Mouse (Mus musculus) erythroblast, adult 5-6 weeks (primary cell): ENCODE results near the gene Gm9774. TPM values are rescaled to one million over a fixed set of nuclear protein-coding genes. Genes with fewer than 3 reads are reported as not detected.

Source experiments
- ATAC-seq: replicated peaks from 2 replicates; pipeline ENCODE4 v1.8.0; 2016; ENCODE audit warnings: moderate number of reproducible peaks, mild to moderate bottlenecking, moderate TSS enrichment, inconsistent platforms; ENCODE audit not compliant: poor library complexity, low FRiP score, severe bottlenecking
- total RNA-seq, 2 experiments: library from RNA; stranded (forward) in 1 of 2; stranded (reverse) in 1 of 2; fragments of 150-400 nt in 1 of 2; fragments of 200-764, 138-1000 nt in 1 of 2; gene quantifications; 2 replicates each; pipeline versions ENCODE4 v1.2.3 to v1.2.4; 2015 to 2017; ENCODE audit warnings: low replicate concordance in 2 of 2

The Gm9774 gene
- total RNA-seq (2015; ENCODE audit: low replicate concordance) (5.2 and 17.7 TPM in 2 replicates), total RNA-seq (2017; ENCODE audit: low replicate concordance) (0.34 and 2.9 TPM in 2 replicates)

DNA sequence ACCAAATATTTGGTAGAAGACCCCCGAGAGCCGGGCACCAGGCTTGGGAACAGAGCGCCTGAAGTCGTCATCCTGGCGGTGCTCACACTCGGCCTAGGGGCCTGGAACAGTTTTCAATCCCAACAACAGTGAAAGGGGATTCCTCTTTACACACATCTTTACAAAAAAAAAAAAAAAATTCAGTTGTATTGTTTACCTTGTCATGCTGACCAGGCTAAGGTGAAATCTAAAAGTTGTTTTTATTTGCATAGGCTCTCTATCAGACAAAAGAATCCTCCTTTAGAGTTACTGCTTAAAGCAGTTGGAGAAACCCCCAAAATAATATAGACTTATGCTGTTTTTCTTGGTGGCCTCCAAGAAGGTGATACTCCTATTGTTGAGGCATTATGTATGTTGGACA is at the start of gene Gm9774:
Gene Gm9774 (minus strand): TSS at position 101 of the 400 bp plus-strand sequence.
- no peak for ATAC-seq

DNA sequence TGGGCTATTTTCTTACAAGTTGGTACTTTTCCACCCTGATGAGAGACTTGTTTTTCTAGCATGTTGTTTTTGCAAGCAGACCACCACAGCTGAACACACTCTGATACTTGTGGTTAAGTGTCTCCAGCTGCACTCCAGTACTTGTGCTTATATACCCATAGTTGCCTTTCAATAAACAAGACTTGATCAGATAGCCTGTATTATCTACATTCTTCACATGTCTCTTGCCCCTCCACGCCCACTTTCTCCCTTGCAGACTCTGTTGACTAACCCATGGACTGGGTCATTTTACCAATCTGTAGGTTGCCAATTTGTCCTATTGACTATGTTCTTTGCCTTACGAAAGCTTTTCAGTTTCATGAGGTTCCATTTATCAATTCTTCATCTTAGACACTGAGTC is 40.9 kb upstream of the Gm9774 start:
- no peak for ATAC-seq

DNA sequence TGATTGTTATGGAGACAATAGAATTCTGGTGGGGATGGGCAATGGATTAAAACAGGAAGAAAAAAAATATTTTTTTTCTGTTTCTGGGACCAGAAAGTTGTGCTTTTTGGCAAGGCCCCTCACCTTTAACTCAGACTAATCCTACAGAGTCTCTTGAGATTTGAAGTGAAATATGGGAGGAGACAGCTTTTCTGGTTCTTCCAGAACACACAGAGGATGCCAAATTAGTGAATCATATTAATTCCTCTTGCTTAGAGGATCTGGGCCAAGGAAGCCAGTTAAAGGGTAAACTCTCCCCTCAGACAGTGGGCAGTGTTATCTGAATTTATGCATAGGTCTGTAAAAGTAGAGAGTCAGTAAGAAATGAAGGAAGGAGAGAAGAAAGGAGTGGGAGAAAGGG is 38.2 kb upstream of the Gm9774 start:
- ATAC-seq: no peak

DNA sequence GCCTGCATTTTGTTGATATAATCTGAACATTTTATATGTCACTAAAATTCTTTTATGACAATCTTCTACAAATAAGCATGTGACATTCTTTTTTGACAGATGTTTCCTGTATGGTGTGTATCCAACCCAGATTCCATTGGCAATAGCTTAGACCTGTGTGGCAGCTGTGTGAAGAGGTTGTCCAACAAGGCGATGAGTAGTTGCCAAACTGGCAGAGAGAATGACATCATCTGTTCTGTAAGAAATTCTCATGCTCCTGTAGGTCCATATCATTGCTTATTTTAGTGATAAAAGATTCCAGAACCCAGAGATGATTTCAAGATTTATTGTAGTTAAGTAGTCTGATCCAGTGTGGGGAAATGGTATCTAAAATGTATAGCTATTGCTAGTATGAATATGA is 37.4 kb upstream of the Gm9774 start:
- no peak for ATAC-seq

DNA sequence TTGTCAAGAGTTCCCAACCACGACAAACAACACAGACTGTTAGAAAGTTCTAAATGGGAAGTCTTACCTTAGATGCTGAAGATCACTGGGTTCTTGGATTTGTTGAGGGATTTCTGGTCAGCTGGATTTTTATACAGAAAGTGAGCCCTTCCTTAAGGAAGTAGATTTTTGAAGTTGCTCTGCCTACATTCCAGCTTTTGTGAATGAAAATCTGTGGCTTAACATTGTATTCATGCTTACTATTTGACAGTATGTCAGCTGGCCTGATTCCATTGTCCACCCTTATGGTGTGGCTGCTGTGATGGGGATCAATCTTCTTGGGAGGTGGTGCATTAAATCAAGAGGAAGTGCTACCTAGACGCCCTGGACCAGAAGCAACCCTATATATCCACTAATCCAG is 29.4 kb upstream of the Gm9774 start, which contains the start of gene Sprr3:
Gene Sprr3 (minus strand): TSS at position 101 of the 400 bp plus-strand sequence.
- ATAC-seq: no peak

DNA sequence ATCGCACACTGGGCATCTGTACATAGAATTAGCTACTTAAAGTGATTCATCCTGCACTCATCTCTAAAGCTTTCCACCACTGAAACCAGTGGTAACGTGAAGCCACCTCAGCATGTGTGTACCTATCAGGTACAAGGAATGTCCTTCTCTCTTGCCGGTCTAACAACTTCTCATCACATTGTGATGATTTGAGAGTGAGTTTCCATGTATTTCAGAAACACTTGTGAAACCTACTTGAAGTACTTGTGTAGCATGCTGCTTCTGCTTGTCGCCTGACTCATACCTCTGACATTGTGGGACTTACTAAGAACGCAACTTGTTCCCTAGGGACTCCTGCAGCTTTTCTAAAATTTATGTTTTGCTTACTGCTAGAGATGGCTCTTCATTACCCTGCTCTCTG is 25.9 kb upstream of the Gm9774 start:
- no peak for ATAC-seq

DNA sequence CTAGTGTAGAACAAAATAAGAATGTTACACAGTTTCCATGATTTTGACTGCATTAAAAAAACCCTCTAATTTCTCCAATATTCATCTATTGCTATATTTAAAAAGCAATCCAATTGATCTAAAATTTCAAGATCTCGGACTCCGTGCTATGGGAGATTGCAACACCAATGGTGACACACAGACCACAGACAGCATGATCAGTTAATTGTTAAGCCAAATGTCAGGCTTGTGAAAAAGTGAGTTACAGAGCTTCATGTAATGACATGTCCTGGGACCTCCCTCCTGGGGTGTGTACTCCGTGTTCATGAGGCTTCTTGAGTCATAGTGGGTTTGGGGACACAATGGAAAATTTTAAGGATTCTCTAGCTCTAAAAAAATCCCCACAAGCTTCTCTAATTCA is 11.0 kb upstream of the Gm9774 start:
- no peak for ATAC-seq

DNA sequence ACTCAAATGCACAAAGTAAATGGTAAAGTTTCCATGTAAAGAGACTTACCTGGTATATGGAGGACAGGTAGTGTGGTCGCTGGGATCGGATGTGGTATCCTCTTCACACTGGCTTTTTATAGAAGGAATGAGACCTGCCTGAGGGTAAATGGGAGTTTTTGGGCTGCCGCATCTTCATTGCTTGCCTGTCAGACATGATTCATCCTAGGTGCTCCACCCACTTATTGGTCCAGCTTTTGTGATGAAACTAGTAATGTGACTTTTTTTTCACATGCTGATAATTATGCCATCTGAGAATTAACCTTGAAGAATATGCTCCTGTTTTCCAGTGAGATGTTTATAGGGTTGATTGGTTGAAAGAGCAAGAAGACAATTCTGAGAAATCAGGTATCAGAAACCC is 9.5 kb upstream of the Gm9774 start, which contains the start of gene Sprr1b:
Gene Sprr1b (minus strand): TSS at position 101 of the 400 bp plus-strand sequence.
- no peak for ATAC-seq

DNA sequence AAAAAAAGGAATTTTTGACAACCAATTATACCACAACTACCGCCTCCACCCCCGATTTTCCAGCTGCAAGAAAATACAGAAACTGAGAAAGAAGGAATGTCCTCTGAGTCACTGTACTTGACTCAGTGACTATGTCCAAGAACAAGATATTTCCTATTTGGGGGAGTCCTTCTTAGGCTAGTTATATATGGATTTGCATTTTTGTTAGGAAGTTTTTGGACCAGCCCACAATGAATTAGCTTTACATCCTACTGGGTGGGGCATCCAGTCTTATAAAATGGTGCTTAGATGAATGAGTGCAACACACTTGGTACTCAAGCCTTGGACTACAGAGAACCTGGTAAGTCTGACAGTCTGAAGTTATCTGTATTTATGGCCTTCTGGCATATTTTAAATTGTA is 3.1 kb upstream of the Gm9774 start, which contains the start of gene Sprr2k:
Gene Sprr2k (plus strand): TSS at position 301 of the 400 bp plus-strand sequence.
- ATAC-seq: no peak

DNA sequence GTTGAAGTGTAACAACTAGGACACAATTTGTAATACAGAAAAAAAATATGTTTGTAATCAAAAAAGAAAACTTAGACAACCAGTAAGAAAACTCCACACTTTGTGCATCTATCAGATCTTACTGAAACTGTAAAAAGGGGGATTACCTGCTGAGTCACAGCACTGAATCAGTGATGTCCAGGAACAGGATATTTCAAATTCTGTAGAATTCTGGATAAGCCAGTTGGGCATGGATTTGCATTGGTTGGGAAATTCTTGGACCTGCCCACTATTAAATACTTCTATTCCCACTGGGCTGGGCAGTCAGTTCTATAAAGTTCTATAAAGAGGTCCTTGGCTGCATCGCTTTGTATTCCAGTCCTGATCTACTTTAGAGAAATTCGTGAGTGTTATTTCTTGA is 11.4 kb downstream of the Gm9774 start, which contains the start of gene Sprr2j-ps:
Gene Sprr2j-ps (plus strand): TSS at position 301 of the 400 bp plus-strand sequence.
- no peak for ATAC-seq

DNA sequence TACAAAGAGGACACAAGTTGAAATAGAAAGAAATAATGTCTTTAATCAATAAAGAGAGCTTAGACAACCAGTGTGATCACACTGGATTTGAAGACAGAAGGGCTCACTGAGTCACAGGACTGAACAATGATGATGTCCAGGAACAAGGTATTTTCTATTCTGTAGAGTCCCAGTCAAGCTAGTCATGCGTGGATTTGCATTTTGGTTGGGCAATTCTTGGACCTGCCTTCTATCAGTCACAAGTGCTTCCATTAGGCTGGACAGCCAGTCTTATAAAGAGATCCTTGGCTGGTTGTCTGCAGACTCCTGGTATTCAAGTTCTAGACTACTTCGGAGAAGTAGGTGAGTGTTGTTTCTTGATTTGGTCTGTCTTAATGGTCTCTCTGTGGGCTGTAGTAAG is 21.5 kb downstream of the Gm9774 start, which contains the start of gene Sprr2i:
Gene Sprr2i (plus strand): TSS at position 301 of the 400 bp plus-strand sequence.
- no peak for ATAC-seq

DNA sequence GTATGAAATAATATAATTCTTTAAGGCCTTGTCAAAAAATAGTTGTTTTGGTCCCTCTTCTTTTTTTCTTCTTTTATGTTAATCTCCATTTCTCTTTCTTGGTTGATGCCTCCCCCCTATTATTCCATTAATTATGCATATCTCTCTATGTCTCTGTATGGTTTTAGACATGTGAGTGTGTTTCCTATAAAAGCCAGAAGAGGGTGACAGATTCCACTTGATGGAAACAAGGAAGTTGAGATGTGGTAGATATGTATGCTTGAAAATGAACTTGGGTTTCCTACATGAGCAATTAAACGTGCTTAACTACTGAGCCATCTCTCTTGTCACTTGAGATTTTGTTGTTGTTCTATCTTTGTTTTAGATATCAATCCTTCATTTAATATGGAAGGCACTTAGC is 34.9 kb downstream of the Gm9774 start:
- no peak for ATAC-seq

DNA sequence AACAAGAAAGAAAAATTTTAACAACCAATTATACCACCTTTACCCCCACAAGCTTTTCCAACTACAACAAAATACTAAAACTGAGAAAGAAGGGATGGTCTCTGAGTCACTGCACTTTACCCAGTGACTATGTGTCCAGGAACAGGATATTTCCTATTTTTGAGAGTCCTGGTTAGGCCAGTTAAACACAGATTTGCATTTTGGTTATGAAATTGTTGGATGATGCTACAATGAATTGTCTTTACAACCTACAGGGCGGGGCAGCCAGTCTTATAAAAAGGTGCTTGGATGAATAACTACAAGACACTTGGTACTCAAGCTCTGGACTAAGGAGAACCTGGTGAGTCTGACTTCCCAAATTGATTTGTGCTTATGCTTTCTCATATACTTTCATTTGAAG is 43.8 kb downstream of the Gm9774 start, which contains the start of gene Sprr2h:
Gene Sprr2h (plus strand): TSS at position 301 of the 400 bp plus-strand sequence.
- no peak for ATAC-seq

Other genes starting within 250 kb of the Gm9774 start
- not detected in 2 replicates for gene Sprr2a1, start 213.6 kb downstream of the Gm9774 start, total RNA-seq (2015; ENCODE audit: low replicate concordance)
- not detected in 2 replicates for gene Sprr2a1, start 213.6 kb downstream of the Gm9774 start, total RNA-seq (2017; ENCODE audit: low replicate concordance)
- gene Sprr2a2, start 213.5 kb downstream of the Gm9774 start, total RNA-seq (2015; ENCODE audit: low replicate concordance): 0.58 TPM in 1 of 2 replicates, not detected in the other
- 0.56 and 0.85 TPM in 2 replicates for gene Sprr2a2, start 213.5 kb downstream of the Gm9774 start, total RNA-seq (2017; ENCODE audit: low replicate concordance)
- gene Sprr2a3, start 144.0 kb downstream of the Gm9774 start, total RNA-seq (2015; ENCODE audit: low replicate concordance): not detected in 2 replicates
- not detected in 2 replicates for gene Sprr2a3, start 144.0 kb downstream of the Gm9774 start, total RNA-seq (2017; ENCODE audit: low replicate concordance)
- not detected in 2 replicates for gene Sprr2b, start 112.8 kb downstream of the Gm9774 start, total RNA-seq (2015; ENCODE audit: low replicate concordance)
- not detected in 2 replicates for gene Sprr2b, start 112.8 kb downstream of the Gm9774 start, total RNA-seq (2017; ENCODE audit: low replicate concordance)
- not detected in 2 replicates for gene Sprr2d, start 90.3 kb downstream of the Gm9774 start, total RNA-seq (2015; ENCODE audit: low replicate concordance)
- not detected in 2 replicates for gene Sprr2d, start 90.3 kb downstream of the Gm9774 start, total RNA-seq (2017; ENCODE audit: low replicate concordance)
- not detected in 2 replicates for gene Sprr2e, start 77.3 kb downstream of the Gm9774 start, total RNA-seq (2015; ENCODE audit: low replicate concordance)
- not detected in 2 replicates for gene Sprr2e, start 77.3 kb downstream of the Gm9774 start, total RNA-seq (2017; ENCODE audit: low replicate concordance)
- gene Sprr2f, start 64.2 kb downstream of the Gm9774 start, total RNA-seq (2015; ENCODE audit: low replicate concordance): not detected in 2 replicates
- not detected in 2 replicates for gene Sprr2f, start 64.2 kb downstream of the Gm9774 start, total RNA-seq (2017; ENCODE audit: low replicate concordance)
- gene Sprr2h, start 43.7 kb downstream of the Gm9774 start, total RNA-seq (2015; ENCODE audit: low replicate concordance): not detected in 2 replicates
- not detected in 2 replicates for gene Sprr2h, start 43.7 kb downstream of the Gm9774 start, total RNA-seq (2017; ENCODE audit: low replicate concordance)
- not detected in 2 replicates for gene Sprr2i, start 21.4 kb downstream of the Gm9774 start, total RNA-seq (2015; ENCODE audit: low replicate concordance)
- not detected in 2 replicates for gene Sprr2i, start 21.4 kb downstream of the Gm9774 start, total RNA-seq (2017; ENCODE audit: low replicate concordance)
- gene Sprr2j-ps, start 11.3 kb downstream of the Gm9774 start, total RNA-seq (2015; ENCODE audit: low replicate concordance): not detected in 2 replicates
- gene Sprr2j-ps, start 11.3 kb downstream of the Gm9774 start, total RNA-seq (2017; ENCODE audit: low replicate concordance): not detected in 2 replicates
- gene Sprr2k, start 3.2 kb upstream of the Gm9774 start, total RNA-seq (2015; ENCODE audit: low replicate concordance): not detected in 2 replicates
- not detected in 2 replicates for gene Sprr2k, start 3.2 kb upstream of the Gm9774 start, total RNA-seq (2017; ENCODE audit: low replicate concordance)
- not detected in 2 replicates for gene Sprr1b, start 9.4 kb upstream of the Gm9774 start, total RNA-seq (2015; ENCODE audit: low replicate concordance)
- gene Sprr1b, start 9.4 kb upstream of the Gm9774 start, total RNA-seq (2017; ENCODE audit: low replicate concordance): not detected in 2 replicates
- gene Sprr3, start 29.3 kb upstream of the Gm9774 start, total RNA-seq (2015; ENCODE audit: low replicate concordance): not detected in 2 replicates
- gene Sprr3, start 29.3 kb upstream of the Gm9774 start, total RNA-seq (2017; ENCODE audit: low replicate concordance): not detected in 2 replicates
- gene Sprr1a, start 56.5 kb upstream of the Gm9774 start, total RNA-seq (2015; ENCODE audit: low replicate concordance): not detected in 2 replicates
- not detected in 2 replicates for gene Sprr1a, start 56.5 kb upstream of the Gm9774 start, total RNA-seq (2017; ENCODE audit: low replicate concordance)
- not detected in 2 replicates for gene Sprr4, start 71.1 kb upstream of the Gm9774 start, total RNA-seq (2015; ENCODE audit: low replicate concordance)
- not detected in 2 replicates for gene Sprr4, start 71.1 kb upstream of the Gm9774 start, total RNA-seq (2017; ENCODE audit: low replicate concordance)
- gene 2310046K23Rik, start 105.1 kb upstream of the Gm9774 start, total RNA-seq (2015; ENCODE audit: low replicate concordance): not detected in 2 replicates
- gene 2310046K23Rik, start 105.1 kb upstream of the Gm9774 start, total RNA-seq (2017; ENCODE audit: low replicate concordance): not detected in 2 replicates
- gene Ivl, start 144.3 kb upstream of the Gm9774 start, total RNA-seq (2015; ENCODE audit: low replicate concordance): 1.0 TPM in 1 of 2 replicates, not detected in the other
- gene Ivl, start 144.3 kb upstream of the Gm9774 start, total RNA-seq (2017; ENCODE audit: low replicate concordance): 0.56 TPM in 1 of 2 replicates, not detected in the other
- not detected in 2 replicates for gene Smcp, start 159.6 kb upstream of the Gm9774 start, total RNA-seq (2015; ENCODE audit: low replicate concordance)
- not detected in 2 replicates for gene Smcp, start 159.6 kb upstream of the Gm9774 start, total RNA-seq (2017; ENCODE audit: low replicate concordance)
- gene 2210017I01Rik, start 178.1 kb upstream of the Gm9774 start, total RNA-seq (2015; ENCODE audit: low replicate concordance): not detected in 2 replicates
- not detected in 2 replicates for gene 2210017I01Rik, start 178.1 kb upstream of the Gm9774 start, total RNA-seq (2017; ENCODE audit: low replicate concordance)
- gene Lce6a, start 192.2 kb upstream of the Gm9774 start, total RNA-seq (2015; ENCODE audit: low replicate concordance): not detected in 2 replicates
- not detected in 2 replicates for gene Lce6a, start 192.2 kb upstream of the Gm9774 start, total RNA-seq (2017; ENCODE audit: low replicate concordance)
- not detected in 2 replicates for gene Lce1a1, start 218.9 kb upstream of the Gm9774 start, total RNA-seq (2015; ENCODE audit: low replicate concordance)
- gene Lce1a1, start 218.9 kb upstream of the Gm9774 start, total RNA-seq (2017; ENCODE audit: low replicate concordance): not detected in 2 replicates
- not detected in 2 replicates for gene Lce1b, start 227.5 kb upstream of the Gm9774 start, total RNA-seq (2015; ENCODE audit: low replicate concordance)
- not detected in 2 replicates for gene Lce1b, start 227.5 kb upstream of the Gm9774 start, total RNA-seq (2017; ENCODE audit: low replicate concordance)
- gene Lce1a2, start 240.9 kb upstream of the Gm9774 start, total RNA-seq (2015; ENCODE audit: low replicate concordance): not detected in 2 replicates
- not detected in 2 replicates for gene Lce1a2, start 240.9 kb upstream of the Gm9774 start, total RNA-seq (2017; ENCODE audit: low replicate concordance)
- not detected in 2 replicates for gene Lce1c, start 249.8 kb upstream of the Gm9774 start, total RNA-seq (2015; ENCODE audit: low replicate concordance)
- not detected in 2 replicates for gene Lce1c, start 249.8 kb upstream of the Gm9774 start, total RNA-seq (2017; ENCODE audit: low replicate concordance)